Mouse (Mus musculus) heart, postnatal 10 days (tissue): ENCODE measurements at regions not wholly inside any gene's neighbourhood (a gene's known extent, or its start where the extent isn't known, plus 50 kb on each side); places are given as distances from the start of the nearest gene placed in this dataset.

Experiments
- DNase-seq, 2 experiments: peaks; one replicate each; pipeline ENCODE4 v3.0.0; 2021
- intact Hi-C: fragments of 180-260 bp; cut with DNase I; formaldehyde crosslinking; loops from one replicate; pipeline ENCODE4 v1.15.1; 2025

- intact Hi-C loops, result no loop called here
- DNase-seq, result no peak
Observed at GRCm38 (mm10) chr8:88470931-88471455, 50.2 kb upstream of the Nkd1 start.
